Comparison of ENCODE assay signal across 25 mouse cellular contexts in genomic region chr12:25625858-25626257, GRCm38 (mm10).
"Had no signal": no experiment of that assay in that cellular context is flagged by ENCODE, and none has a peak within 500 bp of the region (broad histone marks: within the 10 kb centered on the region; RNA-seq: fewer than 3 reads in every experiment).

No protein-coding gene starts in this region.

- H3K27ac ChIP-seq: hindbrain, embryonic 13.5 days; hindbrain, embryonic 15.5 days; hindbrain, postnatal 0 days; kidney, embryonic 15.5 days; kidney, postnatal 0 days; limb, embryonic 12.5 days; liver, embryonic 12.5 days; liver, embryonic 14.5 days had no signal

- H3K9me3 ChIP-seq: heart, embryonic 12.5 days; hindbrain, embryonic 13.5 days; hindbrain, embryonic 15.5 days; kidney, embryonic 15.5 days; limb, embryonic 12.5 days; limb, embryonic 15.5 days; liver, embryonic 12.5 days had no signal

- H3K4me3 ChIP-seq: heart, embryonic 12.5 days; hindbrain, embryonic 13.5 days; hindbrain, embryonic 15.5 days; kidney, embryonic 15.5 days; limb, embryonic 12.5 days; limb, embryonic 15.5 days; liver, embryonic 12.5 days had no signal

- H3K27me3 ChIP-seq: heart, embryonic 12.5 days; hindbrain, embryonic 13.5 days; hindbrain, embryonic 15.5 days; kidney, embryonic 15.5 days; limb, embryonic 12.5 days; limb, embryonic 15.5 days; liver, embryonic 12.5 days had no signal

- H3K9ac ChIP-seq: forebrain, postnatal 0 days; heart, embryonic 12.5 days; hindbrain, embryonic 13.5 days; hindbrain, embryonic 15.5 days; kidney, embryonic 15.5 days; limb, embryonic 12.5 days; limb, embryonic 15.5 days; liver, embryonic 12.5 days; liver, embryonic 14.5 days had no signal

- ATAC-seq: forebrain, postnatal 0 days; hindbrain, postnatal 0 days; intestine, embryonic 16.5 days; liver, embryonic 12.5 days had no signal

- H3K4me1 ChIP-seq: hindbrain, embryonic 13.5 days; hindbrain, embryonic 15.5 days; kidney, embryonic 15.5 days; limb, embryonic 12.5 days; limb, embryonic 15.5 days; liver, embryonic 12.5 days had no signal

- DNase-seq: forebrain, postnatal 0 days; gastrocnemius, postnatal 14 days; gastrocnemius, postnatal 36 days; heart, adult 11 months; heart, postnatal 10 days; heart, postnatal 36 days; kidney, adult 11 months; kidney, adult 2 months; kidney, adult 9 months; kidney, postnatal 14 days; kidney, postnatal 36 days; layer of hippocampus, adult 9-11 months; layer of hippocampus, postnatal 36 days; left cerebral cortex, postnatal 4 days had no signal

- H3K36me3 ChIP-seq: heart, embryonic 12.5 days; hindbrain, embryonic 13.5 days; hindbrain, embryonic 15.5 days; kidney, embryonic 15.5 days; limb, embryonic 12.5 days; limb, embryonic 15.5 days; liver, embryonic 12.5 days had no signal

- H3K4me2 ChIP-seq: heart, embryonic 12.5 days; hindbrain, embryonic 13.5 days; hindbrain, embryonic 15.5 days; kidney, embryonic 15.5 days; limb, embryonic 12.5 days; limb, embryonic 15.5 days; liver, embryonic 12.5 days had no signal
